Mouse (Mus musculus): ENCODE measurements around the gene Dbndd2.

- TF ChIP-seq CTCF (IDR thresholded peaks at IDR 0.05; ENCODE audit: borderline replicate concordance, extremely low read depth, insufficient read depth, insufficient read length) (no peak), POLR2A (IDR thresholded peaks at IDR 0.05; ENCODE audit: borderline replicate concordance, extremely low read depth, insufficient read depth, insufficient read length, poor library complexity, severe bottlenecking) (no peak)
Observed at GRCm38 (mm10) chr2:164523301-164523773, 37.4 kb downstream of the Dbndd2 start.
